Mouse (Mus musculus) stomach, embryonic 16.5 days (tissue): ENCODE measurements around the gene Hist1h3c. TPM values are rescaled to one million over a fixed set of nuclear protein-coding genes. Genes with fewer than 3 reads are reported as not detected.

ENCODE experiments used
- microRNA-seq: library from miRNA; unstranded; fragments of <30 nt; microRNA quantifications from one replicate; pipeline ENCODE4, GENCODE M21; 2016
- polyA plus RNA-seq: library from polyadenylated mRNA; unstranded; fragments of >200 nt; fragmentation: Nextera tagmentation; extraction: Ambion mirVana; gene quantifications from 2 replicates; pipeline ENCODE4 v1.2.1, GENCODE M21; 2015

Hist1h3c gene
- polyA plus RNA-seq, 1 experiment from 2014 or later, result 3.1 TPM

Small RNAs within 50 kb of the gene (microRNA-seq; reads per million reads assigned to microRNA genes)
- not detected for gene Gm44314
- gene Gm44484, result not detected

Other genes starting within 250 kb of the Hist1h3c start
- gene Hist1h4h, start 214.6 kb downstream of the Hist1h3c start, polyA plus RNA-seq, result 5.7 and 6.3 TPM in 2 replicates
- 0.74 and 3.1 TPM in 2 replicates for gene Hist1h2af, start 211.7 kb downstream of the Hist1h3c start, polyA plus RNA-seq
- 4.7 and 6.1 TPM in 2 replicates for gene Hist1h3g, start 210.2 kb downstream of the Hist1h3c start, polyA plus RNA-seq
- gene Hist1h2bh, start 202.2 kb downstream of the Hist1h3c start, polyA plus RNA-seq, result 1.1 and 1.4 TPM in 2 replicates
- 0.81 and 0.90 TPM in 2 replicates for gene Hist1h3f, start 201.6 kb downstream of the Hist1h3c start, polyA plus RNA-seq
- 1.6 TPM in 1 of 2 replicates, not detected in the other for gene Hist1h4f, start 194.0 kb downstream of the Hist1h3c start, polyA plus RNA-seq
- gene Hist1h1d, start 192.3 kb downstream of the Hist1h3c start, polyA plus RNA-seq, result 0.67 and 0.93 TPM in 2 replicates
- 2.8 and 3.6 TPM in 2 replicates for gene Hist1h3e, start 183.2 kb downstream of the Hist1h3c start, polyA plus RNA-seq
- gene Hist1h2ae, start 174.4 kb downstream of the Hist1h3c start, polyA plus RNA-seq, result 34.0 and 56.1 TPM in 2 replicates
- 16.8 and 17.5 TPM in 2 replicates for gene Hist1h2bg, start 174.2 kb downstream of the Hist1h3c start, polyA plus RNA-seq
- 1.7 and 3.0 TPM in 2 replicates for gene Hist1h2bf, start 171.4 kb downstream of the Hist1h3c start, polyA plus RNA-seq
- 2.5 TPM in 2 replicates for gene Hist1h2ad, start 171.2 kb downstream of the Hist1h3c start, polyA plus RNA-seq
- 6.3 and 6.5 TPM in 2 replicates for gene Hist1h3d, start 169.8 kb downstream of the Hist1h3c start, polyA plus RNA-seq
- 60.7 and 86.3 TPM in 2 replicates for gene Hist1h4d, start 164.0 kb downstream of the Hist1h3c start, polyA plus RNA-seq
- gene Hist1h2be, start 124.5 kb downstream of the Hist1h3c start, polyA plus RNA-seq, result 2.8 and 3.0 TPM in 2 replicates
- gene Hist1h1e, start 123.0 kb downstream of the Hist1h3c start, polyA plus RNA-seq, result 11.3 and 16.6 TPM in 2 replicates
- gene Hist1h2ac, start 61.7 kb downstream of the Hist1h3c start, polyA plus RNA-seq, result 1.7 TPM in 2 replicates
- 101 and 102 TPM in 2 replicates for gene Hist1h2bc, start 61.4 kb downstream of the Hist1h3c start, polyA plus RNA-seq
- gene Hist1h1t, start 49.8 kb downstream of the Hist1h3c start, polyA plus RNA-seq, result 0.14 TPM in 1 of 2 replicates, not detected in the other
- 4.5 and 4.8 TPM in 2 replicates for gene Hist1h4c, start 47.1 kb downstream of the Hist1h3c start, polyA plus RNA-seq
- gene Hfe, start 34.7 kb downstream of the Hist1h3c start, polyA plus RNA-seq, result 8.8 and 9.6 TPM in 2 replicates
- gene Hist1h1c, start 6.8 kb downstream of the Hist1h3c start, polyA plus RNA-seq, result 53.4 and 58.0 TPM in 2 replicates
- gene Hist1h2bb, start 1.1 kb upstream of the Hist1h3c start, polyA plus RNA-seq, result 1.00 and 2.9 TPM in 2 replicates
- 16.2 and 26.2 TPM in 2 replicates for gene Hist1h2ab, start 5.5 kb upstream of the Hist1h3c start, polyA plus RNA-seq
- gene Hist1h3b, start 6.7 kb upstream of the Hist1h3c start, polyA plus RNA-seq, result 7.0 and 7.5 TPM in 2 replicates
- 1.2 and 3.7 TPM in 2 replicates for gene Hist1h4b, start 11.4 kb upstream of the Hist1h3c start, polyA plus RNA-seq
- gene Hist1h4a, start 15.6 kb upstream of the Hist1h3c start, polyA plus RNA-seq, result 0.28 and 1.5 TPM in 2 replicates
- gene Hist1h3a, start 16.8 kb upstream of the Hist1h3c start, polyA plus RNA-seq, result 2.0 and 3.5 TPM in 2 replicates
- 1.3 TPM in 2 replicates for gene Hist1h1a, start 18.1 kb upstream of the Hist1h3c start, polyA plus RNA-seq
- gene Trim38, start 24.3 kb upstream of the Hist1h3c start, polyA plus RNA-seq, result not detected in 2 replicates
- gene Slc17a2, start 61.4 kb upstream of the Hist1h3c start, polyA plus RNA-seq, result 0.06 and 0.11 TPM in 2 replicates
- gene Slc17a3, start 93.8 kb upstream of the Hist1h3c start, polyA plus RNA-seq, result 0.27 and 0.41 TPM in 2 replicates
- gene Slc17a1, start 122.1 kb upstream of the Hist1h3c start, polyA plus RNA-seq, result 0.22 TPM in 1 of 2 replicates, not detected in the other
- 2.7 and 3.1 TPM in 2 replicates for gene Slc17a4, start 169.4 kb upstream of the Hist1h3c start, polyA plus RNA-seq
- gene Hist1h2ba, start 188.6 kb upstream of the Hist1h3c start, polyA plus RNA-seq, result not detected in 2 replicates
- not detected in 2 replicates for gene Hist1h2aa, start 188.9 kb upstream of the Hist1h3c start, polyA plus RNA-seq
- gene Scgn, start 245.6 kb upstream of the Hist1h3c start, polyA plus RNA-seq, result 4.9 and 6.1 TPM in 2 replicates